In the genomic region with DNA sequence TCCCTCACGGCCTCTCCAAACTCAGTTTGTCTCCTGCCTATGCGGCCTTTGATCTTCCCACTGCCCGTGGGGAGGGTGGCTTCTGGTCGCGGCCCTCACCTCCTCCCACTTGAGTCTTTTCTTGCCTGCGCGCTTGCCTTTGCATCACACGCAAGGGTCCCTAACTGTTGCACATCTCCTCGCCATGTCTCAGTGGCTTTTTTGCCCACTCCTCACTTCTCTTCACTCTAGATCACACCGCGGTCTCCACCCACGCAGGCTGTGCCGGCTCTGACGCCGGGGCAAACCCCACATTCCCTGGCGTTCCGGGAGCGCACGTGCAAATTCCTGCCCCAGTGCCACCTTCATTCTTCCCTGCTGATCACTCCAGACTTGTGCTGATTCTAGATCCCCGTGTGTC, we compare ENCODE assay signal across 8 mouse cellular contexts. TPM values are rescaled to one million over a fixed set of nuclear protein-coding genes. Genes with fewer than 3 reads are reported as not detected.
DNase-seq lines count a peak whose midpoint lies in the region; ATAC-seq and TF ChIP-seq lines count a peak whose summit lies in the region.

No protein-coding gene starts in this region.

- peak overlapping the region; percentile 67 for H3K27ac ChIP-seq in bone marrow, adult 2 months (ENCODE audit: control insufficient read depth, insufficient read depth, low read depth, low read length, poor library complexity)

- DNase-seq in left cerebral cortex, adult 18-20 months (ENCODE audit: low spot score in 2 of 2): peak; percentile 25 to 27
- DNase-seq in left cerebral cortex, postnatal 36 days (ENCODE audit: low spot score in 2 of 2): no peak
- peak; percentile 2 to 45 for DNase-seq in frontal cortex, adult 2 months (ENCODE audit: extremely low spot score in 1 of 2, low spot score in 1 of 2)
- peak; percentile 53 for DNase-seq in kidney, postnatal 10 days
- DNase-seq in thymus, adult 18-20 months: no peak
- DNase-seq in retina, embryonic 14.5 days (ENCODE audit: low spot score): no peak

- H3K4me3 ChIP-seq in bone marrow, adult 2 months (replicated peaks; ENCODE audit: control insufficient read depth, low read depth, low read length): peak overlapping the region; percentile 94

- WGBS in bone marrow, adult 2 months: 0% methylated on average over 20 of the region's 20 CpGs

- TF ChIP-seq POLR2A in bone marrow, adult 2 months (IDR thresholded peaks at IDR 0.05; ENCODE audit: borderline replicate concordance, control insufficient read depth, low read depth, low read length): no peak

- ATAC-seq in megakaryocyte, adult 5-6 weeks (ENCODE audit: poor library complexity, severe bottlenecking): peak; percentile 34

- peaks cover 1% of the 10 kb centered on the region; the same call in 1 of the 2 replicates for H3K4me1 ChIP-seq in bone marrow, adult 2 months (ENCODE audit: control insufficient read depth, insufficient read depth, low read length)

- intact Hi-C loops in left cerebral cortex, postnatal 36 days (cut with DNase I): no loop called here

- TF ChIP-seq CTCF in bone marrow, adult 2 months (IDR thresholded peaks at IDR 0.05; ENCODE audit: control insufficient read depth, insufficient read depth, low read length): no peak

RNA-seq across cellular contexts. Expression of a gene that starts 0.5 kb away (rescaled TPM):
- total RNA-seq in left cerebral cortex, adult 18-20 months (2021): 10 to 100 TPM; 38.6 to 41.9 TPM
- total RNA-seq in left cerebral cortex, postnatal 36 days (2021): 10 to 100 TPM; 39.3 to 42.9 TPM
- polyA plus RNA-seq in bone marrow, adult 2 months (2011; ENCODE audit: insufficient read depth, insufficient read length, low replicate concordance, missing spikeins): 8.6 and 15.1 TPM in 2 replicates
- 39.4 and 40.6 TPM in 2 replicates for polyA plus RNA-seq in frontal cortex, adult 2 months (2012; rRNA removed)
- total RNA-seq in megakaryocyte, adult 5-6 weeks (2015): 16.8 and 21.0 TPM in 2 replicates
- total RNA-seq in megakaryocyte, adult 5-6 weeks (2017): 25.1 and 26.6 TPM in 2 replicates

RNA-seq across cellular contexts. Expression of a gene that starts 0.6 kb away (rescaled TPM):
- total RNA-seq in left cerebral cortex, adult 18-20 months (2021): 1 to 10 TPM; 6.1 to 6.3 TPM
- 1 to 10 TPM; 6.3 to 7.1 TPM for total RNA-seq in left cerebral cortex, postnatal 36 days (2021)
- 17.3 and 23.2 TPM in 2 replicates for polyA plus RNA-seq in bone marrow, adult 2 months (2011; ENCODE audit: insufficient read depth, insufficient read length, low replicate concordance, missing spikeins)
- 3.9 and 4.2 TPM in 2 replicates for polyA plus RNA-seq in frontal cortex, adult 2 months (2012; rRNA removed)
- total RNA-seq in megakaryocyte, adult 5-6 weeks (2015): 14.2 and 18.2 TPM in 2 replicates
- 28.5 and 31.8 TPM in 2 replicates for total RNA-seq in megakaryocyte, adult 5-6 weeks (2017)

RNA-seq across cellular contexts. Expression of a gene that starts 42.2 kb away (rescaled TPM):
- 100 to 1,000 TPM; 102 to 116 TPM for total RNA-seq in left cerebral cortex, adult 18-20 months (2021)
- 100 to 1,000 TPM in 1 of 2 experiments, 10 to 100 TPM in 1; 89.4 to 135 TPM for total RNA-seq in left cerebral cortex, postnatal 36 days (2021)
- 194 and 345 TPM in 2 replicates for polyA plus RNA-seq in bone marrow, adult 2 months (2011; ENCODE audit: insufficient read depth, insufficient read length, low replicate concordance, missing spikeins)
- polyA plus RNA-seq in frontal cortex, adult 2 months (2012; rRNA removed): 151 and 168 TPM in 2 replicates
- total RNA-seq in megakaryocyte, adult 5-6 weeks (2015): 29.3 and 30.2 TPM in 2 replicates
- total RNA-seq in megakaryocyte, adult 5-6 weeks (2017): 47.9 and 49.6 TPM in 2 replicates

RNA-seq across cellular contexts. Expression of a gene that starts 44.8 kb away (rescaled TPM):
- 10 to 100 TPM; 37.3 to 42.1 TPM for total RNA-seq in left cerebral cortex, adult 18-20 months (2021)
- 10 to 100 TPM; 36.3 to 38.8 TPM for total RNA-seq in left cerebral cortex, postnatal 36 days (2021)
- polyA plus RNA-seq in bone marrow, adult 2 months (2011; ENCODE audit: insufficient read depth, insufficient read length, low replicate concordance, missing spikeins): 26.6 and 55.4 TPM in 2 replicates
- polyA plus RNA-seq in frontal cortex, adult 2 months (2012; rRNA removed): 45.3 and 52.7 TPM in 2 replicates
- 22.5 and 27.8 TPM in 2 replicates for total RNA-seq in megakaryocyte, adult 5-6 weeks (2015)
- total RNA-seq in megakaryocyte, adult 5-6 weeks (2017): 21.4 and 22.4 TPM in 2 replicates

RNA-seq across cellular contexts. Expression of a gene that starts 44.8 kb away (rescaled TPM):
- 10 to 100 TPM; 76.0 to 87.1 TPM for total RNA-seq in left cerebral cortex, adult 18-20 months (2021)
- total RNA-seq in left cerebral cortex, postnatal 36 days (2021): 10 to 100 TPM; 84.6 to 85.6 TPM
- polyA plus RNA-seq in bone marrow, adult 2 months (2011; ENCODE audit: insufficient read depth, insufficient read length, low replicate concordance, missing spikeins): 75.6 and 103 TPM in 2 replicates
- 72.7 and 78.9 TPM in 2 replicates for polyA plus RNA-seq in frontal cortex, adult 2 months (2012; rRNA removed)
- 53.9 and 55.1 TPM in 2 replicates for total RNA-seq in megakaryocyte, adult 5-6 weeks (2015)
- total RNA-seq in megakaryocyte, adult 5-6 weeks (2017): 30.1 and 35.8 TPM in 2 replicates

Comparison
In these comparisons a context has a peak if more than half of its experiments do, and no peak if none do; other contexts are left out.
1. DNase-seq: peak in left cerebral cortex, adult 18-20 months (2 of 2), frontal cortex, adult 2 months (2 of 2) and kidney, postnatal 10 days (single experiment); none in left cerebral cortex, postnatal 36 days (0 of 2), thymus, adult 18-20 months (0 of 2) and retina, embryonic 14.5 days (single experiment).